Mouse (Mus musculus): ENCODE results near the gene Adgrf5. TPM values are rescaled to one million over a fixed set of nuclear protein-coding genes. Genes with fewer than 3 reads are reported as not detected.

Adgrf5 gene
- total and polyA plus RNA-seq, 3 experiments = not detected

- H3K36me3 ChIP-seq (replicated peaks in 1 of 2; ENCODE audit: control insufficient read depth in 1 of 2, insufficient read depth in 1 of 2, low read length in 1 of 2) = no peaks in the 10 kb centered on the region
- dilution Hi-C loops (cut with MboI; ENCODE audit: extremely low pct_ligation_motif_present, extremely low pct_unique_long_range_greater_than_20kb, low sequenced_read_pairs) (no loop called here), in situ Hi-C loops (cut with MboI; ENCODE audit: low pct_ligation_motif_present, low pct_unique_long_range_greater_than_20kb, low sequenced_read_pairs) (no loop called here)
- H3K4me1 ChIP-seq (ENCODE audit: control insufficient read depth in 1 of 2, insufficient read depth in 2 of 2) = no peaks in the 10 kb centered on the region
- no peak overlapping the region for H3K4me3 ChIP-seq (replicated peaks in 1 of 3; ENCODE audit: low read depth in 2 of 3, low read length in 2 of 3, poor library complexity in 1 of 3)
- peaks cover 42% of the 10 kb centered on the region for H3K9me3 ChIP-seq (replicated peaks; ENCODE audit: low read length)
- no peak overlapping the region for H3K4me2 ChIP-seq (ENCODE audit: insufficient read depth, low read depth, poor library complexity, severe bottlenecking)
- no peaks in the 10 kb centered on the region; the same call in 1 of the 2 replicates for H3K79me2 ChIP-seq (replicated peaks; ENCODE audit: control insufficient read depth, extremely low read depth, insufficient read depth, poor library complexity, severe bottlenecking)
- no peaks in the 10 kb centered on the region for H3K27me3 ChIP-seq (replicated peaks)
- H3K27ac ChIP-seq (ENCODE audit: insufficient read depth, low read depth) = no peak overlapping the region
- no peak for DNase-seq (ENCODE audit: extremely low read depth)
- TF ChIP-seq GABPA (IDR thresholded peaks at IDR 0.05; ENCODE audit: insufficient replicate concordance, low read depth, low read length) (no peak), MEF2A (IDR thresholded peaks at IDR 0.05; ENCODE audit: borderline replicate concordance, low read depth, low read length) (no peak), JUND (conservative IDR thresholded peaks at IDR 0.05; ENCODE audit: low read depth, low read length) (no peak), BHLHE40 (IDR thresholded peaks at IDR 0.05; ENCODE audit: low read depth, low read length) (no peak), MXI1 (IDR thresholded peaks at IDR 0.05; ENCODE audit: low read depth, low read length) (no peak), ZMIZ1 (IDR thresholded peaks at IDR 0.05; ENCODE audit: low read depth, low read length) (no peak), POLR2AphosphoS2 (IDR thresholded peaks at IDR 0.05; ENCODE audit: low read depth, low read length) (no peak), MAX (IDR thresholded peaks at IDR 0.05; ENCODE audit: low read length) (no peak), RCOR1 (conservative IDR thresholded peaks at IDR 0.05; ENCODE audit: low read depth, low read length) (no peak), HCFC1 (IDR thresholded peaks at IDR 0.05; ENCODE audit: low read depth, low read length) (no peak), E2F4 (IDR thresholded peaks at IDR 0.05; ENCODE audit: insufficient replicate concordance, low read depth, low read length) (no peak)
- no peak overlapping the region for H3K9ac ChIP-seq (ENCODE audit: insufficient read depth, low read depth)
Measured at GRCm38 (mm10) chr17:43403851-43404250, 43.6 kb downstream of the Adgrf5 start.

GRCm38 (mm10) chr17:43404408-43404807 lies 44.2 kb downstream of the Adgrf5 start:
- dilution Hi-C loops (cut with MboI; ENCODE audit: extremely low pct_ligation_motif_present, extremely low pct_unique_long_range_greater_than_20kb, low sequenced_read_pairs) (no loop called here), in situ Hi-C loops (cut with MboI; ENCODE audit: low pct_ligation_motif_present, low pct_unique_long_range_greater_than_20kb, low sequenced_read_pairs) (no loop called here)
- H3K9ac ChIP-seq (ENCODE audit: insufficient read depth, low read depth) = no peak overlapping the region
- no peaks in the 10 kb centered on the region for H3K4me1 ChIP-seq (ENCODE audit: control insufficient read depth in 1 of 2, insufficient read depth in 2 of 2)
- DNase-seq (ENCODE audit: extremely low read depth) = no peak
- H3K79me2 ChIP-seq (replicated peaks; ENCODE audit: control insufficient read depth, extremely low read depth, insufficient read depth, poor library complexity, severe bottlenecking) = no peaks in the 10 kb centered on the region; the same call in 1 of the 2 replicates
- no peaks in the 10 kb centered on the region for H3K36me3 ChIP-seq (replicated peaks in 1 of 2; ENCODE audit: control insufficient read depth in 1 of 2, insufficient read depth in 1 of 2, low read length in 1 of 2)
- no peaks in the 10 kb centered on the region for H3K27me3 ChIP-seq (replicated peaks)
- no peak overlapping the region for H3K4me3 ChIP-seq (replicated peaks in 1 of 3; ENCODE audit: low read depth in 2 of 3, low read length in 2 of 3, poor library complexity in 1 of 3)
- TF ChIP-seq BHLHE40 (IDR thresholded peaks at IDR 0.05; ENCODE audit: low read depth, low read length) = no peak
- no peak for TF ChIP-seq JUND (conservative IDR thresholded peaks at IDR 0.05; ENCODE audit: low read depth, low read length)
- TF ChIP-seq UBTF (IDR thresholded peaks at IDR 0.05; ENCODE audit: low read depth, low read length) = no peak
- no peak for TF ChIP-seq TBP (conservative IDR thresholded peaks at IDR 0.05; ENCODE audit: low read depth, low read length)
- TF ChIP-seq POLR2AphosphoS2 (IDR thresholded peaks at IDR 0.05; ENCODE audit: low read depth, low read length) = no peak
- no peak for TF ChIP-seq PAX5 (IDR thresholded peaks at IDR 0.05; ENCODE audit: low read length)
- TF ChIP-seq MEF2A (IDR thresholded peaks at IDR 0.05; ENCODE audit: borderline replicate concordance, low read depth, low read length) = no peak
- TF ChIP-seq IRF4 (IDR thresholded peaks at IDR 0.05; ENCODE audit: low read depth, low read length) = no peak
- no peak for TF ChIP-seq RCOR1 (conservative IDR thresholded peaks at IDR 0.05; ENCODE audit: low read depth, low read length)
- no peak for TF ChIP-seq TCF12 (IDR thresholded peaks at IDR 0.05; ENCODE audit: low read depth, low read length)
- TF ChIP-seq EP300 (IDR thresholded peaks at IDR 0.05; ENCODE audit: low read length) = no peak
- no peak for TF ChIP-seq MAZ (IDR thresholded peaks at IDR 0.05; ENCODE audit: low read depth, low read length)
- TF ChIP-seq ETS1 (conservative IDR thresholded peaks at IDR 0.05; ENCODE audit: low read depth, low read length) = no peak
- TF ChIP-seq HCFC1 (IDR thresholded peaks at IDR 0.05; ENCODE audit: low read depth, low read length) = no peak
- TF ChIP-seq CHD1 (IDR thresholded peaks at IDR 0.05; ENCODE audit: low read depth, low read length) = no peak
- no peak for TF ChIP-seq CTCF (conservative IDR thresholded peaks at IDR 0.05 in 1 of 2, IDR thresholded peaks at IDR 0.05 in 1 of 2; ENCODE audit: low read depth in 2 of 2, low read length in 2 of 2)
- TF ChIP-seq POLR2A (IDR thresholded peaks at IDR 0.05; ENCODE audit: low read depth, low read length) = no peak
- no peak for TF ChIP-seq MYC (IDR thresholded peaks at IDR 0.05; ENCODE audit: low read depth, low read length)
- no peak for TF ChIP-seq MAFK (IDR thresholded peaks at IDR 0.05; ENCODE audit: insufficient replicate concordance, low read length)
- no peak overlapping the region for H3K4me2 ChIP-seq (ENCODE audit: insufficient read depth, low read depth, poor library complexity, severe bottlenecking)
- H3K9me3 ChIP-seq (replicated peaks; ENCODE audit: low read length) = peaks cover 43% of the 10 kb centered on the region
- H3K27ac ChIP-seq (ENCODE audit: insufficient read depth, low read depth) = no peak overlapping the region

Data from CH12.LX (cell line).